Mouse (Mus musculus) heart, embryonic 10.5 days (tissue): Measurements from ENCODE around the gene Cdh12. TPM values are rescaled to one million over a fixed set of nuclear protein-coding genes. Genes with fewer than 3 reads are reported as not detected.

Source experiments
- DNase-seq: peaks from one replicate; pipeline ENCODE4 v3.0.0-alpha.2; 2017; ENCODE audit warnings: low spot score
- H3K27ac ChIP-seq: fragments of 300-500 bp; sonication (generic); 2 replicates; pipeline ENCODE4 v1.5.1; 2016; ENCODE audit warnings: mild to moderate bottlenecking
- H3K27me3 ChIP-seq: fragments of 300-500 bp; sonication (generic); 2 replicates; pipeline ENCODE4 v1.6.1; 2016; ENCODE audit warnings: mild to moderate bottlenecking; ENCODE audit not compliant: poor library complexity, insufficient read depth, severe bottlenecking
- H3K36me3 ChIP-seq: fragments of 300-500 bp; sonication (generic); 2 replicates; pipeline ENCODE4 v1.6.1; 2016; ENCODE audit warnings: mild to moderate bottlenecking, moderate library complexity
- H3K4me1 ChIP-seq: fragments of 300-500 bp; sonication (generic); 2 replicates; pipeline ENCODE4 v1.6.1; 2016; ENCODE audit warnings: mild to moderate bottlenecking
- H3K4me3 ChIP-seq: fragments of 300-500 bp; sonication (generic); 2 replicates; pipeline ENCODE4 v1.5.1; 2016; ENCODE audit warnings: mild to moderate bottlenecking, moderate library complexity
- H3K9me3 ChIP-seq: fragments of 300-500 bp; sonication (generic); 2 replicates; pipeline ENCODE4 v1.6.1; 2016; ENCODE audit warnings: mild to moderate bottlenecking, moderate library complexity
- WGBS: fragments of 180-500 bp; shearing (Covaris S2); methylation state at CpG from one replicate; pipeline ENCODE4 v1.1.7; 2016; 5-methylcytosine and 5-hydroxymethylcytosine counted together
- polyA plus RNA-seq: library from polyadenylated mRNA; unstranded; fragments of >200 nt; fragmentation: Nextera tagmentation; extraction: Ambion mirVana; gene quantifications from 2 replicates; pipeline ENCODE4 v1.2.1, GENCODE M21; 2016

The Cdh12 gene
- polyA plus RNA-seq, 1 experiment from 2014 or later, result 0.03 TPM

GRCm38 (mm10) chr15:20796999-20797398 is 347.9 kb downstream of the Cdh12 start:
- no peak overlapping the region for H3K27ac ChIP-seq
- WGBS, result 57% methylated on average over 4 of the region's 4 CpGs
- H3K36me3 ChIP-seq, result no peaks in the 10 kb centered on the region
- H3K4me1 ChIP-seq, result no peaks in the 10 kb centered on the region; the same call in 1 of the 2 replicates
- DNase-seq, result no peak
- H3K27me3 ChIP-seq, result no peaks in the 10 kb centered on the region
- no peak overlapping the region for H3K4me3 ChIP-seq
- H3K9me3 ChIP-seq, result no peaks in the 10 kb centered on the region

GRCm38 (mm10) chr15:20798541-20798940 is 349.5 kb downstream of the Cdh12 start:
- WGBS, result 86% methylated on average over 2 of the region's 2 CpGs
- no peaks in the 10 kb centered on the region; the same call in 1 of the 2 replicates for H3K4me1 ChIP-seq
- DNase-seq, result no peak
- no peaks in the 10 kb centered on the region for H3K36me3 ChIP-seq
- no peaks in the 10 kb centered on the region for H3K27me3 ChIP-seq
- no peaks in the 10 kb centered on the region for H3K9me3 ChIP-seq
- no peak overlapping the region for H3K27ac ChIP-seq
- H3K4me3 ChIP-seq, result no peak overlapping the region

- WGBS, result 48% methylated on average over 1 of the region's 1 CpGs
- no peaks in the 10 kb centered on the region for H3K9me3 ChIP-seq
- DNase-seq, result no peak
Measured at GRCm38 (mm10) chr15:20835887-20836286, 386.8 kb downstream of the Cdh12 start.

GRCm38 (mm10) chr15:20836991-20837390 is 387.9 kb downstream of the Cdh12 start:
- WGBS, result 81% methylated on average over 3 of the region's 3 CpGs
- H3K4me3 ChIP-seq, result no peak overlapping the region
- H3K36me3 ChIP-seq, result no peaks in the 10 kb centered on the region
- H3K4me1 ChIP-seq, result no peaks in the 10 kb centered on the region
- no peak overlapping the region for H3K27ac ChIP-seq
- no peaks in the 10 kb centered on the region for H3K9me3 ChIP-seq
- H3K27me3 ChIP-seq, result no peaks in the 10 kb centered on the region
- DNase-seq, result no peak

More at GRCm38 (mm10) chr15:20835887-20836286, 386.8 kb downstream of the Cdh12 start:
- Histone ChIP-seq H3K27ac (no peak overlapping the region), H3K27me3 (no peaks in the 10 kb centered on the region), H3K36me3 (no peaks in the 10 kb centered on the region), H3K4me1 (no peaks in the 10 kb centered on the region), H3K4me3 (no peak overlapping the region)

DNA sequence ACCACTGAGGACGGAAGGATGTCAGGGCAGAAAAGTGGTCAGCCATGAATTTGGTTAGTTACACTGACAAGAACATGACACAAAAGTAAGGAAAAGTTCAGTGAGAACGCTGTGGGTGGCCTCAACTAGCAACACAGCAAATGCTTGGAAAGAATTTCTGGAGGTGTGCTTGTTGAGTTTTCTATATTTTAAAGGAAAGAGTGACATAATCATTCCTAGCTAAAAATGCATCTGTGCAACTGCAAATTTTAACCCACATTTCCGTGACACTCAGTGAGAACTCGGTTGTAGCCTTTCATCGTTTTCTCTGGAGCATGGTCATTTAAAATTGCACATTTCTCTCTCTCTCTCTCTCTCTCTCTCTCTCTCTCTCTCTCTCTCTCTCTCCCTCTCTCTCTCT is 392.4 kb downstream of the Cdh12 start:
- no peaks in the 10 kb centered on the region for H3K36me3 ChIP-seq
- H3K4me3 ChIP-seq, result no peak overlapping the region
- no peaks in the 10 kb centered on the region for H3K4me1 ChIP-seq
- 94% methylated on average over 5 of the region's 5 CpGs for WGBS
- DNase-seq, result no peak
- no peaks in the 10 kb centered on the region for H3K27me3 ChIP-seq
- H3K9me3 ChIP-seq, result no peaks in the 10 kb centered on the region
- H3K27ac ChIP-seq, result no peak overlapping the region

DNA sequence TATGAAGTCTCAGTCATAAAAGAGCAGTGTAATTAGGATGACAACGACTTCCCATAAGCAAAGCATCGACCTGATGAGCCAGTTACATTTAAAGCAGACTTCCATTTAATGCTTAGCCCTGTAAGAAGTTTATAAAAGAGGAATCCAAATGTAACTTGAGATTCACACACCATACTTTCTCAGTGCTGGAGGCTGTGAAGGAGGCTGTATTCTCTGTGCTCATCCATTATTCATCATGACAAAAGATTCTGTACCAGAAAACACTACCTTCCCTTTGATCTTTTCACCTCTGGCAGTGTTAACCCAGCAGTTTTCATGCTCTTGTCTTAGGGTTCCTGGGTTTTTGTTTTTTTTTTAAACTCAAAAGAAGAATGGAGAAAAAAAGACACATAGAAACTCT is 414.0 kb downstream of the Cdh12 start:
- WGBS, result 72% methylated on average over 2 of the region's 2 CpGs
- no peak for DNase-seq

GRCm38 (mm10) chr15:20872518-20872917 is 423.5 kb downstream of the Cdh12 start:
- no peaks in the 10 kb centered on the region for H3K9me3 ChIP-seq
- 75% methylated on average over 1 of the region's 1 CpGs for whole genome bisulfite sequencing
- H3K27ac ChIP-seq, result no peak overlapping the region
- no peak overlapping the region for H3K4me3 ChIP-seq
- DNase-seq, result no peak
- H3K36me3 ChIP-seq, result no peaks in the 10 kb centered on the region
- no peaks in the 10 kb centered on the region for H3K27me3 ChIP-seq
- H3K4me1 ChIP-seq, result no peaks in the 10 kb centered on the region

More for the DNA sequence above, 414.0 kb downstream of the Cdh12 start:
- Histone ChIP-seq H3K4me3 (no peak overlapping the region), H3K36me3 (no peaks in the 10 kb centered on the region), H3K4me1 (no peaks in the 10 kb centered on the region), H3K27me3 (no peaks in the 10 kb centered on the region), H3K27ac (no peak overlapping the region), H3K9me3 (no peaks in the 10 kb centered on the region)

DNA sequence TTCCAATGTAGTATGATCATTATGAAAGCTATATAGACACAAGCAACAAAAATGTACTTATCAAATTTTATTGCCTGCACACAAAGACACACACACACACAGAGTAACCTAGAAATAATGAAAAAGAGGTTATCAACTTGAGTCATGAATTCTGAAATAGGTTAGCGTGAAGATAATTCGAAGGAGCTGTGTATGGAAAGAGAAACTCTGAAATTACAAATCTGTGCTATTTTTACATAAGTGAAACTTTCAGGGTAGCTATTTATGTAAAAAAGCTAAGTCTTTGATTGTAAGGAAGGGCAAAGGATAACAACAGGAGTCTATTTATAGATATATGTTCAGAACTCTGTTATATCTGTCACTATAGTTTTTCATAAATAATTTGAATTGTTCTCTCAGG is 427.9 kb downstream of the Cdh12 start:
- no peaks in the 10 kb centered on the region for H3K36me3 ChIP-seq
- DNase-seq, result no peak
- H3K27me3 ChIP-seq, result no peaks in the 10 kb centered on the region
- H3K4me3 ChIP-seq, result no peak overlapping the region
- WGBS, result 84% methylated on average over 2 of the region's 2 CpGs
- H3K27ac ChIP-seq, result no peak overlapping the region
- H3K9me3 ChIP-seq, result no peaks in the 10 kb centered on the region
- H3K4me1 ChIP-seq, result no peaks in the 10 kb centered on the region

DNA sequence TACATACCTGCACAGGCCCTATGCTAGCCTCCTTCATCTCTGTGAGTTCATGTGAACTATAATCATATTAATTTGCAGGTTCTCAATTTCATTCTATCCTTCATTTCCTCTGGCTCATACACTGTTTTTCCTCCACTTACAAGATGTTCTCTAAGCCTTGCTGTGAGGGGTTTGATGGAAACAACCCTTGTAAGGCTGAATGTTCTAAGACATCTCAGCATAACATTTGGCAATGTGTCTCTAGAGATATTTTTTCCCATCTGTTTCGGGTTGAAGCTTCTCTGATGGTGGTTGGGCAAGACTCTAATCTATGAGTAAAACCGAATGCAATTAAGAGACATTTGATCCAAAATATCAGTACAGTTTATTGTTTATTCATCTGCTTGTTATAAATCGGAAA is 444.4 kb downstream of the Cdh12 start:
- DNase-seq, result no peak

GRCm38 (mm10) chr15:20902568-20902967 is 453.5 kb downstream of the Cdh12 start:
- Histone ChIP-seq H3K27me3 (no peaks in the 10 kb centered on the region), H3K9me3 (no peaks in the 10 kb centered on the region), H3K36me3 (no peaks in the 10 kb centered on the region), H3K27ac (no peak overlapping the region), H3K4me3 (no peak overlapping the region), H3K4me1 (no peaks in the 10 kb centered on the region)
- DNase-seq, result no peak
- 53% methylated on average over 3 of the region's 3 CpGs for WGBS

More for the DNA sequence above, 444.4 kb downstream of the Cdh12 start:
- 80% methylated on average over 3 of the region's 3 CpGs for WGBS
- Histone ChIP-seq H3K27me3 (no peaks in the 10 kb centered on the region), H3K4me1 (no peaks in the 10 kb centered on the region), H3K4me3 (no peak overlapping the region), H3K9me3 (no peaks in the 10 kb centered on the region; the same call in 1 of the 2 replicates), H3K27ac (no peak overlapping the region), H3K36me3 (no peaks in the 10 kb centered on the region)

DNA sequence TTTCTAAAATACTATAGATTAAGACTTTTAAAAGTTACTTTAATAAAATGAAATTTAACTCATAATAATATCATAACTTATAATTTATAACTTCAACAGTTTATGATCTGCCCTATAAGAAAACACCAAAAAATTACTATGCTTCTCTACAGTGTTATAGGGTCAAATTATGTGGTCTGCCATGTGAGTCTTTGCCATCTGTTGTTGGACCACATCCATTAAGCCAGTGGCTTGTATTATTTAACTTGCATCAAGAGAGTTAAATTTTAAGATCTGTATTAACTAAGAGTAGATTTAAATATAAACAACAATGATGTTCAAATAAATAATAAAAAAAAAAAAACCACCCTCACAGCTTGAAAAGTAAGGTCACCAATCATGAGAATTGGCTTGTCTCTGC is 479.2 kb downstream of the Cdh12 start:
- DNase-seq, result no peak

DNA sequence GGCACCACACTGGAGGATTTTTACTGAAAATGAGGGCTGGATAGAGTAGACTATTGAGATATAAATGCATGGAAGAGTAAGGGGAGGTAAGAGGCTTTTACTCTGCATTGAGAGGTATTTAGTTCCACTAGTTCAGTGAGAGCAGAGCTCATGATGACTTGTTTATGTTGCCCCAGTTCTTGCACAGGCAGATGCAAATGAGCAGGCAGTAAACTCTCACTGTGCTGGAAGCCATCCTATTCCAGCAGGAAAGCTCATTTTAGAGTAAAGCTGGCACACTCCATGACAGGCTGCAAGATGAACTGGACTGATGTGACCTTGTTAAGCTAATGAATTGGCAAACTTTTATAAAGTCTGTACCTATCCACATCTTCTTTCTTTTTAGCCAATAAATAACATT is 494.9 kb downstream of the Cdh12 start:
- H3K27ac ChIP-seq, result no peak overlapping the region
- no peak overlapping the region for H3K4me3 ChIP-seq
- no peaks in the 10 kb centered on the region for H3K4me1 ChIP-seq
- no peaks in the 10 kb centered on the region for H3K27me3 ChIP-seq
- no peaks in the 10 kb centered on the region for H3K9me3 ChIP-seq
- DNase-seq, result no peak
- no peaks in the 10 kb centered on the region for H3K36me3 ChIP-seq

More for the DNA sequence above, 479.2 kb downstream of the Cdh12 start:
- Histone ChIP-seq H3K27me3 (no peaks in the 10 kb centered on the region), H3K4me3 (no peak overlapping the region), H3K27ac (no peak overlapping the region), H3K9me3 (no peaks in the 10 kb centered on the region), H3K36me3 (no peaks in the 10 kb centered on the region), H3K4me1 (no peaks in the 10 kb centered on the region)

DNA sequence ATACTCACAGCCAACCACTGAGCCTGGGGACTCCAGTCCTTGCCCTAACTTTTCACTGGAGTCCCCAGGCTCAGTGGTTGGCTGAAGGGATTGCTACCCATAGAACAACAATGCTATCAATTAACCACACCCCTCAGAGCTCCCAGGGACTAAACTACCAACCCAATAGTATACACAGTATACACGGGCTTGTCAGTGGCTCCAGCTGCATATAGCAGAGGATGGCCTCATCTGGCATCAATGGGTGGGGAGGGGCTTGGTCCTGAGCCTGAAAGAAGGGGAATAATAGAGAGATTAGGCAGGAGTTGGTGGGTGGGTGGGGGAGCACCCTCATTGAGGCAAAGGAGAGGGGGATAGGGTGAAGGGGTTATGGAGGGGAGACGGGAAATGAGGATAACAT is 518.4 kb downstream of the Cdh12 start:
- Histone ChIP-seq H3K27ac (no peak overlapping the region), H3K36me3 (no peaks in the 10 kb centered on the region), H3K9me3 (no peaks in the 10 kb centered on the region), H3K4me1 (no peaks in the 10 kb centered on the region), H3K4me3 (no peak overlapping the region), H3K27me3 (no peaks in the 10 kb centered on the region)
- DNase-seq, result no peak
- 68% methylated on average over 2 of the region's 2 CpGs for WGBS

DNA sequence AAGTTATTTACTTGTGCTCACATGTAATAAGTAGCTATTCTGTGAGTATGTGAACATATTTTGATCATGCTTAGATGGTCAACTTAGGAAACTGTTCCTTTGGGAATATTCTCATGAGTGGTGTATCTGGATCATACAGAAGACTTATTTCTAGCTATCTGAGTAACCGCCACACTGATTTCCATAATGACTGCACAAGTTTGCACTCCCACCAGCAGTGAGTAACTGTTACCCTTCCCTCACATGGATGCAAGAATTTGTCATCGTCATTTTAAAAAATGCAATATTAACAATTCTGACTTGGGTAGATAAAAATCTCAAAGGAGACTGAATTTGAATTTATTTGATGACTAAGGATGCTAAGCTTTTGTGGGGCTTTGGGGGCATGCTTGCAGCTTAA is 522.0 kb downstream of the Cdh12 start:
- H3K27ac ChIP-seq, result no peak overlapping the region
- 88% methylated on average over 2 of the region's 2 CpGs for WGBS
- no peak for DNase-seq
- H3K27me3 ChIP-seq, result no peaks in the 10 kb centered on the region
- H3K36me3 ChIP-seq, result no peaks in the 10 kb centered on the region
- no peaks in the 10 kb centered on the region for H3K9me3 ChIP-seq
- no peak overlapping the region for H3K4me3 ChIP-seq
- H3K4me1 ChIP-seq, result no peaks in the 10 kb centered on the region
